Mouse (Mus musculus): ENCODE results near the gene Eif2s2.

The Eif2s2 gene

DNA sequence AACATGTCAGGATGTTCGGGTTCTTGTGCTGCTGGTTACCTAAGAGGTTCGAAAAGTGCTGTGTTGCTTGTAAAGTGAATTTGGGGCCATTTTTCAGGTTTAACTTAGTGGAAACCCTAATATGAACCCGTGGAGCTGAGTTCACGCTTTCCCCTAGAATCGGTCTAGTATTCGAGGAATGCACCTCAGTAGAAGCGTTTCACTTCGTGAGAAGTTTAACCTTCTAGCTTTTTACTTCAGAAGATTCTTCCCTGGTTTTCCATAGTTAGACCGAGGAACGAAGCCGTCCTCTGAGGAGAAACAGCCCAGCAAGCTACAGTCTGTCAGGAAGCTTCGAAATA is 280 bp upstream of the Eif2s2 start:
- no peak for DNase-seq (ENCODE audit: low spot score in 2 of 2)

DNA sequence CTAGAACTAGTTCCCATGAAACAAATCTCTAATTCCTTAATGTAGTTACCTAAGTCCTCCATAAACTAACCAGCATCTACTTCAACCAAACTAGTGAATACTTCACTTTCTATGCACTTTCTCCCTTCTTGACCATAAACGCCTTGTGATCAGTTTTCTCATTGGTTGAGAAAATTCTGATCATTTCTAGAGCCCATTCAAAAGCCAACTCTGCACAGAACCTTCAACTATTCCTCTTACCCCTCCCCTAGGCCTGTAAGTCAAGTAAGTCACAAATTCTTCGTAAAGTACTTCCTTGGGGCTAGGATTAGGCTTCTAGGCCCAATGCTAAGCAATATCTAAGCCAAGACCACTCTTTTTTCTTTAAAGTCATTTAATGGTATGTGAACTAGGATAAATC is 1.1 kb downstream of the Eif2s2 start:
- no peak for DNase-seq (ENCODE audit: low spot score in 2 of 2)

DNA sequence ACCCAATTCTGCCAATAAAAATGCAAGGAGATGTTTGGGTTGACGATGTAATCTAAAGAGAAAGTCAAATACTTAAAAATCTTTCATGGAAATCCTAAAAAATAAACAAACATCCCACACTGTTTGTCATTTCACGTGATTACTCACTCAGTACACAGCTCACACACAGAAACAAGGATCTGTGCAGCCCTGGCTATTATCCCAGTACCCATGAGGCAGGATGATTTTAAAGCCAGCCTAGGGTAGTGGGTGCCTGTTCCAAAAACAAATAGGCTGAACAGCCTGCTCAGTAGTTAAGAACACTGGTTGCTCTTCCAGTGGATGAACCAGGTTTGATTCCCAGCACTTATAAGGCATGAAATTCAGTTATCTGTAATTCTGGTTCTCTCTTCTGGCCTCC is 16.1 kb downstream of the Eif2s2 start:
- DNase-seq (ENCODE audit: low spot score in 2 of 2): no peak

DNA sequence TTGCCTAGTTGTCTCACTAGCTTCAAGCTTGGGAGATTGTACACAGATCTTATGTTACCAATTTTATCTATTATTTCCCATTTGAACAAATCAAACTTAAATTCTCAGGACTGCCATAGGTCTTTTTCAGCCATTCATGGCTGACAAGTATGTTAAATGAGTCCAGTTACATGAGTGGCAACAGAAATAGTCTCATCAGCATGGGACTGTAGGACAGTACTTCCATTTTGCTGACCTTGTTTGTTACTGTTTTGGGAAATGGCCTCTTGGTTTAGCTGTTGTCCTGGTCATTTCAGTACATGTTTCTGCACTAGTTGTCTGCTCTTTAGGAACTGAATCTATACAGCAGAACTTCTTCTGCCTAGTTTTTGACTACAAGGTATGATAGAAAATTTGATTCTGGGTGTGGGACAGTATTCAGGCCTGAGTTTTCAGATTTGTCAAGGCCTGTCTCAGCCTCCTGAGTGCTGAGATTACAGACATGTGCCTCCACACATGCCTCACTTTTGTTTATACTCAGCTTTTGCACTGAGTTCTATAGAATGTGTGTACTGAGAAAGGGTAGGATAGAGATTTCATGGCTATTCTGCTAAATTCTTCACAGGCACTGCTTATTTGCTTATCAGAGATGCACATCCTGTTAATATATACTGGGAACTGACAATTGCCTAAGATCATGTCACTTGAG is 22.6 kb downstream of the Eif2s2 start:
- no peak for DNase-seq (ENCODE audit: low spot score in 2 of 2)

DNA sequence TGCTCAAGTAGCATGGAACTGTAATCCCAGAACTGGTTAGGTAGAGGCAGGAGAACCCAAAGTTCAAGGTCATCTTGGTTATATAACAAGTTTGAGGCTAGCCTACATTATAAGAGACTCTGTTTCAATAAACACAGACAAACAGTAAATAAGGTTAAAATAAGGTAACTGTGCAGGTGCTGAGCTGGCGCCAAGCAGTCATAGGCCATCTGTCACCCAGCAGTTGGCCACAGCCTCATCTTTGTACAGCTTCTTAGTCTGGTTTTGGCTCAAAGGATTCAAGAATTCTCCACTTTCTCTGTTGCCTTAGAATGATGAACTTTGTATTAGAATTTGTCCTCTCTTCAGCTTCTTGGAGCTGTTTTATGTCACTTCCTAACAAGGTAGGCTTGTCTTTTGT is 24.6 kb downstream of the Eif2s2 start:
- DNase-seq (ENCODE audit: low spot score in 2 of 2): no peak

DNA sequence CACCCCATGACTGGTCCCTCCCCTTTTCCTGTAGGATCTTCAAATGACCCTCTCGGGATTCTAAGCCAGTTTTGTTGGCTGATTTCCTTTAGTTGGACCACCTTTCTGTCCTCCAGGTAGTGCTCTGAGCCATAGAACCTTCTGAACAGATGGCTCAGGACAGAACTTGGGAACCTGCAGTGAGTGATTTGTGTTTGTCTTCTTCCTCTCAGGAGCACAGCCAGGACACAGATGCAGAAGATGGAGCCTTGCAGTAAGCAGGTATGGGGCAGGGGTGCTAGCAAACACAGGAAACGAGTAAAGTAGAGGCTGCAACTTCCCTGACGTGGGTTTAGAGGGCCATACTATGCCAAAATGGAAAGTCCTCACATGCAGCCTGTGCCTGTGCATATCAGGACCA is 27.0 kb downstream of the Eif2s2 start:
- DNase-seq (ENCODE audit: low spot score in 2 of 2): no peak

DNA sequence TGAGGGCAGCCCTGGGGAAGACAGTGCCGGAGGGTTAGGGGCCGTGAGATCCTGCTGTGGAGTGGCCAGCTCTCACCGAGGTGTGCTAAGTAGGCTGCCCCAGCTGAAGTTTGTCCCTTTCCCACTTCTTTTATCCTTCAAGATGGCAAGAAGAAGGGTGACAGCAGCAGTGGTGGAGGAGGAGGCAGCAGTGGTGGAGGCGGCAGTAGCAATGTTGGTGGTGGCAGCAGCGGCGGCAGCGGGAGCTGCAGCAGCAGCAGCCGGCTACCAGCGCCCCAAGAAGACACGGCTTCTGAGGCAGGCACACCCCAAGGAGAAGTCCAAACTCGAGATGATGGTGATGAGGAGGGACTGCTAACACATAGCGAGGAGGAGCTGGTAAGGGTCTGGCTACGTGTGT is 29.1 kb downstream of the Eif2s2 start:
- no peak for DNase-seq (ENCODE audit: low spot score in 2 of 2)

DNA sequence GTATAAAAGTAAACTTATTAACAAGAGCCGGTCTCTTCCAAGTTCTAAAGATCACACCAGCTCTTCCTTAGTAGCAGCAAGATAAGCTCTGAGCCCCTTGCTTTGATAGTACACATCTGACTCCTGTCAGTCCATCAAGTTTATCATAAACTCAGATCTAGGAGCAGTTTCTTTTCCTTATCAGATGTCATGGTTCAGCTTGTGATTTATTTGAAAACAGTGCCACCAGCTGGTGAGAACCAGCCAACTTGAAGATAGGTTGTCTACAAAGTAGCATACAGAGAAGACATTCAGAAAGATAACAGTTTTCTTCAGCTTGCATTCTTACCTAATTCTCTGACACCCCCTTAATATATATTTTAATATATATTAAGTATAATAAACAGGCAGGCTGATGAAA is 37.4 kb downstream of the Eif2s2 start:
- DNase-seq (ENCODE audit: low spot score in 2 of 2): peak in 1 of 2 experiments; percentile 61

DNA sequence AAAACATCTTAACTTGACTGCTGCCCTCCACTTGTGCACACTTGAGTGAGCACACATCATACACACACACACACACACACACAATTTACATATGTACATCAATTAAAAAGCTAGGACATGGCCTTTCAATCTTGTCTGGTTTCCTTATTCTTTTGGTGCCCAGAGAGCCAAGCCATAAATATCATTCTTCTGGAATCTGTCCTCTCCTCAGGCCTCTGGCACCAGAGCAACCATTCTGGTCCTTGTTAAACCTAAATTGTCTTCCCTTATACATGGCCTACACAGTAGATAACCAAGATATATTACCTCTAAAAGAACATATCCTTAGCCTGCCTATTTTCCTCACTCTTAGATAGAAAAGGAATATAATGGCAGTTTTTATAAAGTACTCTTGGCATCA is 44.6 kb downstream of the Eif2s2 start:
- no peak for DNase-seq (ENCODE audit: low spot score in 2 of 2)

DNA sequence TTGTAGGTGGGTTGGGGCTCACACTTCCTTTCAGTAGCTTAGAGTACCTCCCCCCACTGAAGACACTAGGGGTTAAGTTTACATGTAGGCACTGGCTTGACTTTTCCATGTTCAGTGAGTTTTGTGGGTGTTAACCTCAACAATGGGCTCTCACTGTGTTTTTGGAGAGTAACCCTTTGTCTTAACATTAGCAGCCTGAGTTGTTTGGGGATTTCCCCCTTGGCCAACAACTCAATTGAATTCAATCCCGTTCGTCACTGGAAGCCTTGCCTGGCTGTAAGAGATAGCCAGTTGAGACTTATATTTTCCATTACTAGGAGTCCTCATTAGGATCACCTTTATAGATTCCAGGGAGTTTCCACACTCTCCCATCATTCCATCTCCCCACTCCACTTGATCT is 56.2 kb downstream of the Eif2s2 start:
- DNase-seq (ENCODE audit: low spot score in 2 of 2): no peak

DNA sequence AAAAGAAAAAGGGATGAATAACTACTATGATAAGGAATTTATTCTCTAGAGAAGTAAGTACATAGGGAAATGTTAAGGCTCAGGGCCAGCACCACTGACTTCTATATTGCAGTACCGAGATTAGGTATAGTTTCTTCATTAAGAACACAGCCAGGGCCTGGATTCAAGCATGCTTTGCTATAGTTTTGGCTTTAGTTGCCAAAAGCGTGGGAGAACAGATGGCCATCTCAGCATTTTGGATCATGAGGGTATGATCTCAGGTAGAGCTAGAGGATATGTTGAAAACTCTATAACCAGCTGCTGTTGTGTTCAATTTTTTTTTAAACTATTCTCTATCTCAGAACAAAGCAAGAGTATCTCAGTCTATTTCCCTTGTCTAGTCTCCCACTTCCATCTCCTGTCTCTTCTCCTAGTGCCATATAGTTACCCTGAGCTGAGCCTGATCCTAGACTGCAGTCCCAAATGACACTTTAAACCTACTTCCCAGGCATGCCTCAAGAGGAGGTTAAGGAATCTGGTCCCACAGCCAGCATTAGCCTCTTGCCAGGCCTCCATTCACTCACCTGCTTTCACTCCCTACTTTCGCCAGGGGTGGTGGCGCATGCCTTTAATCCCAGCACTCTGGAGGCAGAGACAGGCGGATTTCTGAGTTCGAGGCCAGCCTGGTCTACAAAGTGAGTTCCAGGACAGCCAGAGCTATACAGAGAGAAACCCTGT is 58.4 kb downstream of the Eif2s2 start:
- DNase-seq (ENCODE audit: low spot score in 2 of 2): no peak

DNA sequence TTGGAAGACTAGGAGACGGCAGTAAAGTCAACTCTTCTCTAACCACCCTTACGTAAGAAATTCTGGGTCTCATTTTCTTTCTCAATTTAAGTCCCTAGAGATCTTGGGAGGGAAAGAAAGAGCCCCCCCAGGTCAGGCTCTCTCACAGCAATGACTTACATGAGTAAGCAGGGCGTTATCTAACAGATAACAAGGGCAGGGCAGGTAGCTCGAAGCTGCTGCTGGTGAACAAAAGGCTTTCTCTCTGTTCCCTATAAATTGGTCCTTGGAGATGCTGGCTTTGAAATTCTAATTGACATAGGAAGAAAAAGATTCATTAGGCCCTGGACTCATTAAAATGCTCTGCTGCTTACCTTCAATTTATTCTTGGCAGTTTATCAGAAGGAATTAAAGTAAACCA is 60.3 kb downstream of the Eif2s2 start:
- no peak for DNase-seq (ENCODE audit: low spot score in 2 of 2)

DNA sequence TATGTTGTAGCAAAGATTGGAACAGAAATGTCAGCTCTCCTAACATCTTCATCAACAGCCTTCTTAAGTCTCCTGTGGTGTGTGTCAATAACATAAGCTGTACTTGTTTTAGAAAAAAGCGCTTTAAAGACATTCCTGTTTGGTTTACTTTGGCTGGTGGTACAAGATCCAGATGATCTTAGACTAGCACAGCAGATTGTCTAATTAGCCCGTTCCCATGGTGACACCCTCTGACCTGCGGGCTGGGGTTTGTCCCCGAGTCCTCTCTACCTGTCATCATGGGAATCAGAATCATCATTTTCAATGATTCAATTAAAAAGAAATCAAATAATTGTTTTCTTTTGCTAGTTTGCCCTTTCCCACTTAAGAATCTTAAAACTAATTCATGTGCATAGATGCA is 65.2 kb downstream of the Eif2s2 start:
- no peak for DNase-seq (ENCODE audit: low spot score in 2 of 2)

DNA sequence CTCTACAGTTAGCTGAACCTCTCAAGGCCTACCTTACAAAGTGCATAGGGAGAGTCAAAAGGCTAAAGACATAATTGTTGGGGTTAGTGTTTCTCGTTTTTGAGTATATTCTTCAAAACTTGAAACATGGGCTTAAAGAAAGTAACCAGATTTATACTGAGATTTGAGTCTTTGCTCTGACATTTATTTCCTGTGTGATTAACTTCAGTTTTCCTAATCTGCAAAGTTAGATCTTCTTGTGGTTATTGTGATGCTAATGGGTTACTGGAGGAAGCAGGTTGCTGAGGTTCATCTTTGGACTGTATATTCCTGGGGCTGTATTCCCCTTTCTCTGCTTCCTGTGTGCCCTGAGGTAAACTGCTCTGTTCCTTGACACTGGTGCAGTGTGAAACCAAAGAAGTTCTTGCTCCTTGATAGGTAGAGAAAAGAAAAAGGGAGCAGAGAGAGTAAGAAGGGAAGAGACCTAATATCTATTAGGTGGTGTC is 66.6 kb downstream of the Eif2s2 start:
- DNase-seq (ENCODE audit: low spot score in 2 of 2): no peak

Data from cerebellum, postnatal 4 days (tissue).